Mouse (Mus musculus) limb, embryonic 13.5 days (tissue): ENCODE measurements around the gene Amot. TPM values are rescaled to one million over a fixed set of nuclear protein-coding genes. Genes with fewer than 3 reads are reported as not detected.

Experiments used
- ATAC-seq: fragments of 200-750 bp; cut with Nextera tagmentation; 2 replicates; pipeline ENCODE4 v1.8.0; 2017; ENCODE audit warnings: low read depth, moderate number of reproducible peaks, moderate TSS enrichment; ENCODE audit not compliant: low FRiP score
- H3K27ac ChIP-seq: fragments of 300-500 bp; sonication (generic); 2 replicates; pipeline ENCODE4 v1.5.1; 2015; ENCODE audit warnings: inconsistent platforms, mild to moderate bottlenecking, moderate library complexity
- H3K27me3 ChIP-seq: fragments of 300-500 bp; sonication (generic); 2 replicates; pipeline ENCODE4 v1.6.1; 2015; ENCODE audit warnings: mild to moderate bottlenecking, inconsistent platforms
- H3K36me3 ChIP-seq: fragments of 300-500 bp; sonication (generic); 2 replicates; pipeline ENCODE4 v1.6.1; 2015; ENCODE audit warnings: inconsistent platforms, mild to moderate bottlenecking, moderate library complexity
- H3K4me1 ChIP-seq: fragments of 300-500 bp; sonication (generic); 2 replicates; pipeline ENCODE4 v1.6.1; 2015; ENCODE audit warnings: inconsistent platforms
- H3K4me2 ChIP-seq: fragments of 300-500 bp; sonication (generic); replicated peaks from 2 replicates; pipeline ENCODE4 v1.6.1; 2015; ENCODE audit warnings: inconsistent platforms, mild to moderate bottlenecking, moderate library complexity
- H3K4me3 ChIP-seq: fragments of 300-500 bp; sonication (generic); 2 replicates; pipeline ENCODE4 v1.5.1; 2015; ENCODE audit warnings: moderate library complexity, mild to moderate bottlenecking, inconsistent platforms
- H3K9ac ChIP-seq: fragments of 300-500 bp; sonication (generic); 2 replicates; pipeline ENCODE4 v1.6.1; 2015; ENCODE audit warnings: mild to moderate bottlenecking, inconsistent platforms
- H3K9me3 ChIP-seq: fragments of 300-500 bp; sonication (generic); 2 replicates; pipeline ENCODE4 v1.6.1; 2016; ENCODE audit warnings: inconsistent platforms
- WGBS: fragments of 180-500 bp; shearing (Covaris S2); methylation state at CpG from one replicate; pipeline ENCODE4 v1.1.7; 2015; 5-methylcytosine and 5-hydroxymethylcytosine counted together
- polyA plus RNA-seq: library from polyadenylated mRNA; unstranded; fragments of >200 nt; fragmentation: Nextera tagmentation; extraction: Ambion mirVana; gene quantifications from 2 replicates; pipeline ENCODE4 v1.2.1, GENCODE M21; 2015

Gene Amot
- polyA plus RNA-seq, 1 experiment from 2014 or later = 60.6 TPM

DNA sequence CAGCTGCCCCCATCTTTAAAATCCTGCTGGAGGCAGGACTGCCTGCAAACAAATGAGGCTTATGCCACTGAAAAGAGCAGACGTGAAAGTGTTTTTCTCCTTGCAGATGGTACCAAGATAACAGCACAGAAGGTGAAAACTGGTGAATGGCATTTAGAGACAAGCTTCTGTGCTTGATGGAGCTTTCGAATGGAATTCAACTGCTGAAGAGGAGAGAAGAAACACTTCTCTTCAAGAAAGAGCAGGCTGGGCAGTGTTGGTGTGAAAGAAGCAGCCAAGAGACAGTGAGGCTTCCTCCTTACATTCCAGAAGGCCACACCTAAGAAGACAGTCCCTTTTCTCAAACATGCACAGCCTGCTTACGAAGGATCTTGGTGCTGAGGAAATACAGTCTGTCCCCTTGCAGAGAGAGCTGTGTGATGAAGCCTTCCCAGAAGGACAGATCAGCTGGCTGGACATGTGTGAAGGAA is 27.2 kb downstream of the Amot start:
- ATAC-seq = no peak
- no peak overlapping the region for H3K4me3 ChIP-seq
- WGBS = 74% methylated on average over 3 of the region's 3 CpGs

GRCm38 (mm10) chrX:145477003-145477724 is 27.8 kb downstream of the Amot start:
- no peak for ATAC-seq
- Histone ChIP-seq H3K36me3 (peaks cover 9% of the 10 kb centered on the region), H3K9me3 (no peaks in the 10 kb centered on the region), H3K4me2 (no peak overlapping the region), H3K4me1 (no peaks in the 10 kb centered on the region), H3K27ac (no peak overlapping the region), H3K27me3 (no peaks in the 10 kb centered on the region), H3K9ac (no peak overlapping the region), H3K4me3 (no peak overlapping the region)
- 81% methylated on average over 5 of the region's 5 CpGs for WGBS

More for the DNA sequence above, 27.2 kb downstream of the Amot start:
- Histone ChIP-seq H3K27ac (no peak overlapping the region), H3K4me1 (no peaks in the 10 kb centered on the region), H3K9ac (no peak overlapping the region), H3K27me3 (no peaks in the 10 kb centered on the region), H3K9me3 (no peaks in the 10 kb centered on the region), H3K36me3 (peaks cover 9% of the 10 kb centered on the region), H3K4me2 (no peak overlapping the region)

DNA sequence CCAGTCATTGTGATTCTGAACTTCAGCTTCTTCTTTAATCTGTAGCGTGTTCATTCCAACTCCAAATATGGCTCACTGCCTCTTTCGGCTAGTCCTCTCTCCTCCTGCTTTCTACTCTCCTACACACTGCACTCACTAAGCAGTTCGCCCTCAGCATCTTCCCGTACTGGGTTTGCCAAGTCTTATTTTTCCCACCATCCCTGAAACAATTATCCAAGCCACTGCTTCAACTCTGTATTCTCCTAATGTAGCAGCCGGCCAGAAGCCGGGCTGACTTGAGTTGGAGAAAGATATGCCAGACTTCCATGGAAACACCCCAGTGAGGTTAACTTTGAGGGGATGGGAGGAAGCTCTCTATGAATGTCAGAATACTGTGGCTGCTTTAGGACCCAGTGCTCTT is 36.7 kb downstream of the Amot start:
- H3K27me3 ChIP-seq = 0 out of 2 replicates have a peak, but pooled peaks cover 3% of the 10 kb centered on the region
- 92% methylated on average over 6 of the region's 6 CpGs for WGBS
- H3K36me3 ChIP-seq = peaks cover 12% of the 10 kb centered on the region
- no peaks in the 10 kb centered on the region for H3K4me1 ChIP-seq
- no peak overlapping the region for H3K4me2 ChIP-seq
- no peak for ATAC-seq
- no peak overlapping the region for H3K27ac ChIP-seq
- no peak overlapping the region for H3K4me3 ChIP-seq
- no peaks in the 10 kb centered on the region for H3K9me3 ChIP-seq
- no peak overlapping the region for H3K9ac ChIP-seq

DNA sequence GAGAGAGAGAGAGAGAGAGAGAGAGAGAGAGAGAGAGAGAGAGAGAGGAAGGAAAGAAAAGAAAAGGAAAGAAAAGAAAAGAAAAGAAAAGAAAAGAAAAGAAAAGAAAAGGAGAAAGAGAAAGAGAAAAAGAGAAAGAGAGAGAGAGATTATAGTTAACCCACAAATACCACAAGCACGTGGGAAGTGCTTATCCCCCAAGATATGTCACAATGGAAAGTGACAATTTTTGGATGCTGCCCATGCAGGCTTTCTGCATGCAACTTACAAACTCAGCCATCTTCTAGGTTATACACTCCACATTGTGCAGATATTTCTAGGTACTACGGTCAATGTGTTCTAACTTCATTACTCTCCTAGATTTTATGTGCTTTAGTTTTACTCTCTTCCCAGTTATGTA is 41.5 kb downstream of the Amot start:
- Histone ChIP-seq H3K27me3 (peaks cover 9% of the 10 kb centered on the region; the same call in 1 of the 2 replicates), H3K9me3 (no peaks in the 10 kb centered on the region), H3K4me2 (no peak overlapping the region), H3K27ac (no peak overlapping the region), H3K4me1 (no peaks in the 10 kb centered on the region), H3K36me3 (peaks cover 8% of the 10 kb centered on the region), H3K4me3 (no peak overlapping the region), H3K9ac (no peak overlapping the region)
- no peak for ATAC-seq
- WGBS = 80% methylated on average over 2 of the region's 2 CpGs

- Histone ChIP-seq H3K4me1 (no peaks in the 10 kb centered on the region), H3K9ac (no peak overlapping the region), H3K9me3 (no peaks in the 10 kb centered on the region), H3K36me3 (peaks cover 8% of the 10 kb centered on the region), H3K4me2 (no peak overlapping the region), H3K27ac (no peak overlapping the region), H3K27me3 (peaks cover 8% of the 10 kb centered on the region; the same call in 1 of the 2 replicates), H3K4me3 (no peak overlapping the region)
- no peak for ATAC-seq
- 89% methylated on average over 3 of the region's 3 CpGs for WGBS
Observed at GRCm38 (mm10) chrX:145461339-145461738, 43.6 kb downstream of the Amot start.

- Histone ChIP-seq H3K9ac (no peak overlapping the region), H3K27me3 (peaks cover 4% of the 10 kb centered on the region; the same call in 1 of the 2 replicates), H3K9me3 (no peaks in the 10 kb centered on the region), H3K4me2 (no peak overlapping the region), H3K27ac (no peak overlapping the region), H3K4me3 (no peak overlapping the region), H3K36me3 (peaks cover 28% of the 10 kb centered on the region), H3K4me1 (no peaks in the 10 kb centered on the region)
- no peak for ATAC-seq
- WGBS = 90% methylated on average over 4 of the region's 4 CpGs
Observed at GRCm38 (mm10) chrX:145456251-145456650, 48.7 kb downstream of the Amot start.

DNA sequence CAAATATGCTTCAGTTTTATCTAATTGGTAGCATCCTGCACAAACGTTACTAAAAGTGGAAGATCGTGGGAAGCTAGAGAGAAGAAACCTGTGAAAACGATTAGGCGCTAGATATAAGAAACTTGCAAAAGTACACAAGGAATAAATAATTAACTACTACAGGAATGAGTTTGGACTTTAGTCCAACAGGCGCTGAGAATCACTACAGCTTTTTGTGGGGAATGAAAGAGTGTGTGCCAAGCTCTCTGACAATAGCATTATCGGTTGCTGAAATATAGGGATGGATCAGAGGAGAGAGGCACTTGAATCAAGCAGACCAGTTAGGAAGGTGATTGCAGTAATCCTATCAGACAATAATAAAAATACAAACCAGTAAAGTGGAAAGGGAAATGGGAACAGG is 49.4 kb downstream of the Amot start:
- Histone ChIP-seq H3K27me3 (peaks cover 3% of the 10 kb centered on the region; the same call in 1 of the 2 replicates), H3K4me2 (no peak overlapping the region), H3K9ac (no peak overlapping the region), H3K36me3 (peaks cover 32% of the 10 kb centered on the region), H3K4me3 (no peak overlapping the region), H3K9me3 (no peaks in the 10 kb centered on the region), H3K4me1 (no peaks in the 10 kb centered on the region), H3K27ac (no peak overlapping the region)
- 90% methylated on average over 6 of the region's 6 CpGs for WGBS
- ATAC-seq = no peak

DNA sequence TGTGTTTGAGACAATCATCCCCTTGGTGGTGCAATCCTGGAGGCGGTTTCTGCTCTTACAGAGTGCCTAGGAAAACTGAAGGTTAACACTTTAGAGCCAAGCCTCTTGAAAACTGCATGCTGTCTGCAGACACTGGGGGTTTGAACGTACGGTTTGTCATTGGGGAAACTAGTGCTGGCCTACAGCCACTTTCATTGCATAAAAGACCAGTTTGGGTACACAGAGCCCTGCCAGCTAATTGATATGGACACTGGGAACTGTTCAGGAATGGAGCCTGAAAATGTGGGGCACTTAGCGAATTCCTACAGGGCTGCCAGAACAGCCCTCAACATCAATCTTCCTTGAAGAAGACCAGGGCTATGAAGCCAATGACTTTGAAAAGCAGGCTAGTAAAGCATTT is 50.2 kb downstream of the Amot start:
- Histone ChIP-seq H3K9ac (no peak overlapping the region), H3K4me1 (no peaks in the 10 kb centered on the region), H3K36me3 (peaks cover 39% of the 10 kb centered on the region), H3K4me2 (no peak overlapping the region), H3K27me3 (peaks cover 3% of the 10 kb centered on the region; the same call in 1 of the 2 replicates), H3K9me3 (no peaks in the 10 kb centered on the region), H3K4me3 (no peak overlapping the region), H3K27ac (no peak overlapping the region)
- no peak for ATAC-seq
- 81% methylated on average over 4 of the region's 4 CpGs for WGBS

- 95% methylated on average over 2 of the region's 2 CpGs for WGBS
- H3K4me3 ChIP-seq = no peak overlapping the region
- ATAC-seq = no peak
- no peak overlapping the region for H3K4me2 ChIP-seq
- H3K27ac ChIP-seq = no peak overlapping the region
- H3K36me3 ChIP-seq = no peaks in the 10 kb centered on the region
- H3K27me3 ChIP-seq = 0 out of 2 replicates have a peak, but pooled peaks cover 2% of the 10 kb centered on the region
- H3K9me3 ChIP-seq = no peaks in the 10 kb centered on the region; the same call in 1 of the 2 replicates
- no peaks in the 10 kb centered on the region for H3K4me1 ChIP-seq
- H3K9ac ChIP-seq = no peak overlapping the region
Observed at GRCm38 (mm10) chrX:145441526-145441925, 63.5 kb downstream of the Amot start.

DNA sequence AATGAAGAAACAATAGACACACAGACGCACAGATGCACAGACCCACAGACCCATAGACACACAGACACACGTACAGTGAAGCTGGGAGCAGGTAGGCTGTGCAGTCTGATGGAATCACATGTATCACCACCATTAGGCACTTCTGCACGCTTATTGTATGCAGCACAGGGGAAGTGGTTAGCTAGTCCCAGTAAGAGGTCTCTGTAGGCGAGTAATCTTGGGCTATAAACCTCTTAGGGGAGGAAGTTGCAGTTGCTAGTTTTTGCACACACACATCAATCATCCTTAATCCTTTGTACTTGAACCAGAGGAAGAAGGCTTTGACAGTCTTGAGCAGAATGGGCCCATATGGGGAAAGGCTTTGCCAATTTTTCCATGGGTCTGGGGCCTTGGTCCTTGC is 71.3 kb downstream of the Amot start:
- H3K27me3 ChIP-seq = 0 out of 2 replicates have a peak, but pooled peaks cover 2% of the 10 kb centered on the region
- no peak overlapping the region for H3K27ac ChIP-seq
- no peaks in the 10 kb centered on the region; the same call in 1 of the 2 replicates for H3K9me3 ChIP-seq
- ATAC-seq = no peak
- no peaks in the 10 kb centered on the region for H3K4me1 ChIP-seq
- WGBS = 57% methylated on average over 4 of the region's 4 CpGs
- no peaks in the 10 kb centered on the region for H3K36me3 ChIP-seq
- H3K4me3 ChIP-seq = no peak overlapping the region
- no peak overlapping the region for H3K4me2 ChIP-seq
- H3K9ac ChIP-seq = no peak overlapping the region

DNA sequence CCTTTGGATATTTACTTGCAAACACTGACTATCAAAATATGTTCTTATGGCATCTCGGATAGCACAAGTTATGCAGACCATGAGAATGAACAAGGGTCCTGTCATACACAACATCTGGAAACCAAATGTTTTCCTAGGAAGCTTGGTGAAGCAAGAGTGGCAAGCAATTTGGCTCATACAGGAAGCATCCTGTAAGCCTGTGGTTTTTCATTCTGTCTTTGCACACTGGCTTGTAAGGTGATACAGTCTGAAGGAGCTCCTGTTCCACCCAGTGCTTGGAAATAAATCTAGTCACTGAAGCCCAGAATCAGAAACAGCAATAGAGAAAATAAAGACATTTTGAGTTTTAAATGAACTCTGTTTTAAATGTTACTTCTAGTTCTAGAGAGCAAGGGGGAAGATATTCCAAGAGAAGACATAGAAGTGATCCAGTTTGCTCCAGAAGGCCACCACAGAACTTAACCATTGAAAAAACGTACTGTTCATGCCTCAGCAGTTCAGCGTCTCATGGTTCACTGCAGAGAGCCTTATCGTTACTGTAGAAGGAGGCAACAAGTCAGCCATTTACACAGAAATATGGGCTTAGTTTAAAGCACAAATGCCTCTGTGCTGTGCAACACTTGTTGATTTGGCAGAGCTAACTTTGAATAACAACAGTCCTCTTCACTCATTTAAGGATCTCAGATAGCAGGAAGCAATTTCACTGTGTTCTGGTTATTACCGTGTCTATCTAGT is 74.0 kb downstream of the Amot start:
- no peak for ATAC-seq
- H3K4me2 ChIP-seq = no peak overlapping the region
- H3K9me3 ChIP-seq = no peaks in the 10 kb centered on the region
- H3K36me3 ChIP-seq = no peaks in the 10 kb centered on the region
- H3K27me3 ChIP-seq = no peaks in the 10 kb centered on the region
- H3K4me3 ChIP-seq = no peak overlapping the region
- H3K4me1 ChIP-seq = no peaks in the 10 kb centered on the region
- H3K9ac ChIP-seq = no peak overlapping the region
- 61% methylated on average over 5 of the region's 5 CpGs for WGBS
- no peak overlapping the region for H3K27ac ChIP-seq

GRCm38 (mm10) chrX:145428811-145429210 is 76.2 kb downstream of the Amot start:
- H3K9ac ChIP-seq = no peak overlapping the region

More at GRCm38 (mm10) chrX:145428811-145429210, 76.2 kb downstream of the Amot start:
- no peak overlapping the region for H3K4me2 ChIP-seq
- no peaks in the 10 kb centered on the region for H3K36me3 ChIP-seq
- no peak for ATAC-seq
- H3K27ac ChIP-seq = no peak overlapping the region
- H3K4me3 ChIP-seq = no peak overlapping the region
- H3K9me3 ChIP-seq = no peaks in the 10 kb centered on the region
- H3K27me3 ChIP-seq = no peaks in the 10 kb centered on the region
- 71% methylated on average over 1 of the region's 1 CpGs for WGBS
- no peaks in the 10 kb centered on the region for H3K4me1 ChIP-seq
